Mouse (Mus musculus) heart, embryonic 10.5 days (tissue): ENCODE results near the gene Klf3. TPM values are rescaled to one million over a fixed set of nuclear protein-coding genes. Genes with fewer than 3 reads are reported as not detected.

Experiments
- DNase-seq: peaks from one replicate; pipeline ENCODE4 v3.0.0-alpha.2; 2017; ENCODE audit warnings: low spot score
- H3K27ac ChIP-seq: fragments of 300-500 bp; sonication (generic); 2 replicates; pipeline ENCODE4 v1.5.1; 2016; ENCODE audit warnings: mild to moderate bottlenecking
- H3K27me3 ChIP-seq: fragments of 300-500 bp; sonication (generic); 2 replicates; pipeline ENCODE4 v1.6.1; 2016; ENCODE audit warnings: mild to moderate bottlenecking; ENCODE audit not compliant: poor library complexity, insufficient read depth, severe bottlenecking
- H3K36me3 ChIP-seq: fragments of 300-500 bp; sonication (generic); 2 replicates; pipeline ENCODE4 v1.6.1; 2016; ENCODE audit warnings: mild to moderate bottlenecking, moderate library complexity
- H3K4me1 ChIP-seq: fragments of 300-500 bp; sonication (generic); 2 replicates; pipeline ENCODE4 v1.6.1; 2016; ENCODE audit warnings: mild to moderate bottlenecking
- H3K4me3 ChIP-seq: fragments of 300-500 bp; sonication (generic); 2 replicates; pipeline ENCODE4 v1.5.1; 2016; ENCODE audit warnings: mild to moderate bottlenecking, moderate library complexity
- H3K9me3 ChIP-seq: fragments of 300-500 bp; sonication (generic); 2 replicates; pipeline ENCODE4 v1.6.1; 2016; ENCODE audit warnings: mild to moderate bottlenecking, moderate library complexity
- WGBS: fragments of 180-500 bp; shearing (Covaris S2); methylation state at CpG from one replicate; pipeline ENCODE4 v1.1.7; 2016; 5-methylcytosine and 5-hydroxymethylcytosine counted together
- polyA plus RNA-seq: library from polyadenylated mRNA; unstranded; fragments of >200 nt; fragmentation: Nextera tagmentation; extraction: Ambion mirVana; gene quantifications from 2 replicates; pipeline ENCODE4 v1.2.1, GENCODE M21; 2016

Gene Klf3
- polyA plus RNA-seq, 1 experiment from 2014 or later: 61.8 TPM

DNA sequence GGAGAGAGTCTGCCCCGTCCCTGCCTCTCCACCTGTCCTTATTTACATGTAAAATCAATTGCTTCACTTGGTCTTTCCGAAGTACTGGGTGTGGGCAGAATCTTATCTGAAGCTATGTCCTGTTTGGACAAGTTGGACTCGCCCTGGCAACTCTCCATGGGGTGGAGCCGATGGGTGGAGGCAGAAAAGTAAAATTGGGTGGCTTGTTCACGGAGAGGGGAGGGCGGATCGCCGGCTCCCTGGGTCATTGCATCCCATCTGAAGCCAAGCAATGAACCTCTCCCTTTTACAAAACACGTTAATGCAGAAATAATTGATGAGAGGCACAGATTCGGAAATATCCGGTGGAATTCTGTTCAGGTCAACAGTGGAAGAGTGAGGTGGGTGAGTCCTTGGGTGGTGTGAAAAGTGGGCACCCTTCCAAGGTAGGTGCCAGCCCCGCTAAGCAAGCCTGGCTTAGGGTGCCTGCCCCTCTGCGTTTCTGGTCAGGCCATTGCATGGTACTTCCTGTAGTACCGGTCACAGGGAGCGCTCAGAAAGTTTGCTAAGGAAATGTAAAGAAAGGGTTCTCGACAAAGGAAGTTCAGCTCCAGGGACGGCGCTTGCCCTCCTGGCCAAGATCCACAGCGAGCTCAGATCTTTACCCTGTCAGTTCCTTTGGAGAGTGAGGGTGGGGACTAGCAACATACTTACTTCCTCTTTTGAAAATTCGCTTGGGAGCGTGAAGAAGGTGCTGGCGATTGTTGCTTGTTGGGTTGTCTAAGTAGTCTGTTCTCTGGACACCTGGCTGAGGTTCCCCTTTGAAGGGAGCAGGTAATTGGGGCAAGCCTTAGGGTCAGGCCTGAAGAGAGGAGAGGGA, 9.2 kb downstream of the Klf3 start:
- Histone ChIP-seq H3K27me3 (no peaks in the 10 kb centered on the region), H3K4me1 (peaks cover 84% of the 10 kb centered on the region), H3K36me3 (peaks cover 17% of the 10 kb centered on the region), H3K27ac (peak overlapping the region; percentile 99), H3K4me3 (peak overlapping the region; percentile 44), H3K9me3 (no peaks in the 10 kb centered on the region)
- peak; percentile 85 for DNase-seq
- 18% methylated on average over 22 of the region's 22 CpGs for WGBS

- DNase-seq: no peak
- 32% methylated on average over 4 of the region's 4 CpGs for WGBS
- H3K27me3 ChIP-seq: no peaks in the 10 kb centered on the region
- H3K4me1 ChIP-seq: peaks cover 78% of the 10 kb centered on the region
- H3K9me3 ChIP-seq: no peaks in the 10 kb centered on the region
- peak overlapping the region; percentile 44 for H3K4me3 ChIP-seq
- peaks cover 21% of the 10 kb centered on the region for H3K36me3 ChIP-seq
- peak overlapping the region; percentile 99 for H3K27ac ChIP-seq
Measured at GRCm38 (mm10) chr5:64812983-64813304, 9.8 kb downstream of the Klf3 start.

DNA sequence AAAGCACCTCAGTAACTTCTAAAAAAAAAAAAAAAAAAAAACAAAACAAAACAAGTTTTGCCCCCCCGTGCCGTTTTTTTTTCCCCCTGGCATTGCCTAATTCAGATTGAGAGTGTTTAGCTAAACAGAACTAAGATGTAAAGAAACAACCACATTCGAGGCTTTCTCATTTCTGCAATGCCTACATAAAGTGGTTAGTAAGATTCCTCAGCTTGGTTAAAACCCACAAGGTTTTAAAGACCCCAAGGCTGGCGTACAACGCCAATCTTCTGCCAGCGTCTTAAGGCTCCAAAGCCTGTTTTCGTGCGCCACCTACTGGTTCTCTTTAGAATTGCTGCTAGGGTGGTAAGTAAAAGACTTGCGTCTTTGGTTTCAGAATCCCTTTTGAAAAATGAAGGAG, 10.2 kb downstream of the Klf3 start:
- DNase-seq: peak; percentile 83
- H3K27ac ChIP-seq: no peak overlapping the region
- peaks cover 74% of the 10 kb centered on the region for H3K4me1 ChIP-seq
- 12% methylated on average over 9 of the region's 9 CpGs for WGBS
- no peaks in the 10 kb centered on the region for H3K27me3 ChIP-seq
- H3K4me3 ChIP-seq: no peak overlapping the region
- H3K36me3 ChIP-seq: peaks cover 26% of the 10 kb centered on the region
- no peaks in the 10 kb centered on the region for H3K9me3 ChIP-seq

- no peak for DNase-seq
- WGBS: 82% methylated on average over 7 of the region's 7 CpGs
- Histone ChIP-seq H3K9me3 (no peaks in the 10 kb centered on the region), H3K4me3 (no peak overlapping the region), H3K36me3 (peaks cover 29% of the 10 kb centered on the region), H3K27me3 (no peaks in the 10 kb centered on the region), H3K27ac (no peak overlapping the region), H3K4me1 (peaks cover 63% of the 10 kb centered on the region)
Measured at GRCm38 (mm10) chr5:64814416-64814815, 11.2 kb downstream of the Klf3 start.

DNA sequence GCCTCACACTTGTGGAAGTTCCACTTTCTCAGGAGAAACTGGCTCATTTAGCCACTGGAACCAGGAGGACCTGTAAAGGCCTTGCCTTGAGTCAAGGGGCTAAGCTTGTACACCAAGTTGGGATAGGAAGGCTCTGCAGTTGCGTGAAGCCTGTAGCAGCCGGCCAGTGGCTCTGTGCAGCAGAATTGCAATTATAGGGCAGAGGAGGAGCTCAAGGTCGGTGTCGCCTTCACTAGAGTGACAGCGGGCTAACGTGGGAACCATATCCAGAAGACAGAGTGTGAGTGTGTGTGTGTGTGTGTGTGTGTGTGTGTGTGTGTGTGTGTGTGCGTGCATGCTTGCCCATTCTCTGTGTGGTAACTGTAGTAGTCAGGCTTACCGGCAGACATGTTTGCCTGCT, 12.4 kb downstream of the Klf3 start:
- Histone ChIP-seq H3K27me3 (no peaks in the 10 kb centered on the region), H3K9me3 (no peaks in the 10 kb centered on the region), H3K4me1 (peaks cover 51% of the 10 kb centered on the region), H3K27ac (no peak overlapping the region), H3K4me3 (no peak overlapping the region), H3K36me3 (peaks cover 38% of the 10 kb centered on the region)
- DNase-seq: no peak
- WGBS: 79% methylated on average over 8 of the region's 8 CpGs

- H3K4me1 ChIP-seq: peaks cover 43% of the 10 kb centered on the region
- DNase-seq: no peak
- H3K36me3 ChIP-seq: peaks cover 45% of the 10 kb centered on the region
- H3K27me3 ChIP-seq: no peaks in the 10 kb centered on the region
- no peaks in the 10 kb centered on the region for H3K9me3 ChIP-seq
- 58% methylated on average over 15 of the region's 15 CpGs for WGBS
- 0 out of 2 replicates have a peak overlapping the region, but pooled peaks have one; percentile 25 for H3K27ac ChIP-seq
- H3K4me3 ChIP-seq: no peak overlapping the region
Measured at GRCm38 (mm10) chr5:64816290-64816973, 13.2 kb downstream of the Klf3 start.

GRCm38 (mm10) chr5:64816974-64817296, 13.7 kb downstream of the Klf3 start:
- no peak overlapping the region for H3K4me3 ChIP-seq
- H3K36me3 ChIP-seq: peaks cover 50% of the 10 kb centered on the region
- H3K27me3 ChIP-seq: no peaks in the 10 kb centered on the region
- DNase-seq: no peak
- H3K27ac ChIP-seq: no peak overlapping the region
- no peaks in the 10 kb centered on the region for H3K9me3 ChIP-seq
- WGBS: 56% methylated on average over 8 of the region's 8 CpGs
- H3K4me1 ChIP-seq: peaks cover 38% of the 10 kb centered on the region

- peaks cover 22% of the 10 kb centered on the region for H3K4me1 ChIP-seq
- WGBS: 88% methylated on average over 6 of the region's 6 CpGs
- DNase-seq: no peak
- H3K4me3 ChIP-seq: no peak overlapping the region
- no peak overlapping the region for H3K27ac ChIP-seq
- no peaks in the 10 kb centered on the region for H3K27me3 ChIP-seq
- H3K9me3 ChIP-seq: no peaks in the 10 kb centered on the region
- H3K36me3 ChIP-seq: peaks cover 75% of the 10 kb centered on the region
Measured at GRCm38 (mm10) chr5:64819390-64819789, 16.2 kb downstream of the Klf3 start.

DNA sequence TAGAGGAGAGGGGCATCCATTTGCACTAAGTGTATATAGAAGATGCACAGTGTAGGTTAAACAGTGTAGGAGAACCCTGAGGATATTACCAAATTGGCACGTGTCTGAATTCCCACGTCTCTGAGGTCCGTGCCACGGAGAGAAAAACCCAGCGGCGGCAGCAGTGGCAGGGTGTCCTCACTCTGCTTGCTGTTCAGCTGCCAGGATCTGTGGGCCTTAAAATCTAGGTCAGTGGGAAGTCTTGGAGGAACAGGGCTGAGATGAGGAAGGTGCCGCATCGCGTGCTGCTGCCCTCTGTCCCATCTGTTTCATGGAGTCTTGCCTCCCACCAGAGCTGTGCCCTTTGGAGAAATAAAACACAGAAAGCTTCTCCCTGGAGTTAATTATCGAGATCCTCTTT, 16.9 kb downstream of the Klf3 start:
- Histone ChIP-seq H3K36me3 (peaks cover 80% of the 10 kb centered on the region), H3K4me3 (no peak overlapping the region), H3K9me3 (no peaks in the 10 kb centered on the region), H3K27me3 (no peaks in the 10 kb centered on the region), H3K4me1 (peaks cover 21% of the 10 kb centered on the region), H3K27ac (no peak overlapping the region)
- 93% methylated on average over 10 of the region's 10 CpGs for WGBS
- no peak for DNase-seq

DNA sequence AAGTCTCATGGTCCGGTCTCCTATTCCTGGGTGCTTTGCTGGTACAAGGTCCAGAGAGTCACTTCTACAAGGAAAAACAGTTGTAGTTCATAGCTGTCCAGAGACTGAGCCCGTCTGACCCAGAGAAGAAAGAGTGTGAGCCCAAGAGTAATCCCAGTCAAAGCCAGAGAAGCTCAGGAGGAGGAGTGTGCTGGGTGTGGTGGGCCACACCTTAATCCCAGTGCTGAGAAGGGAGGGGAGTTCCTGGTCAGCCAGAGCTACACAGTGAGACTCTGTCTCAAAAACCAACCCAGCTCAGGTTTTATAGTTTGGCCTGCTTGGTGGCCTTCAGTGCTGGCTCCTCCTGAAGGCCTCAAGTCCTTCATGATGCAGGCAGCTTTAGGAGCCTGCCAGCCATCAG, 18.1 kb downstream of the Klf3 start:
- H3K27ac ChIP-seq: no peak overlapping the region
- WGBS: 89% methylated on average over 2 of the region's 2 CpGs

GRCm38 (mm10) chr5:64821964-64822363, 18.8 kb downstream of the Klf3 start:
- H3K9me3 ChIP-seq: no peaks in the 10 kb centered on the region
- no peak overlapping the region for H3K27ac ChIP-seq
- peaks cover 90% of the 10 kb centered on the region for H3K36me3 ChIP-seq
- no peak for DNase-seq
- H3K4me3 ChIP-seq: no peak overlapping the region
- H3K4me1 ChIP-seq: peaks cover 3% of the 10 kb centered on the region; the same call in 1 of the 2 replicates
- H3K27me3 ChIP-seq: no peaks in the 10 kb centered on the region
- WGBS: 91% methylated on average over 24 of the region's 24 CpGs

More for the DNA sequence above, 18.1 kb downstream of the Klf3 start:
- DNase-seq: no peak
- peaks cover 9% of the 10 kb centered on the region; the same call in 1 of the 2 replicates for H3K4me1 ChIP-seq
- H3K27me3 ChIP-seq: no peaks in the 10 kb centered on the region
- H3K36me3 ChIP-seq: peaks cover 89% of the 10 kb centered on the region
- H3K9me3 ChIP-seq: no peaks in the 10 kb centered on the region
- no peak overlapping the region for H3K4me3 ChIP-seq

- H3K9me3 ChIP-seq: no peaks in the 10 kb centered on the region
- H3K27me3 ChIP-seq: no peaks in the 10 kb centered on the region
- no peaks in the 10 kb centered on the region for H3K4me1 ChIP-seq
- no peak overlapping the region for H3K27ac ChIP-seq
- WGBS: 96% methylated on average over 11 of the region's 11 CpGs
- peaks cover 92% of the 10 kb centered on the region for H3K36me3 ChIP-seq
- DNase-seq: no peak
- H3K4me3 ChIP-seq: no peak overlapping the region
Measured at GRCm38 (mm10) chr5:64823431-64823830, 20.2 kb downstream of the Klf3 start.

DNA sequence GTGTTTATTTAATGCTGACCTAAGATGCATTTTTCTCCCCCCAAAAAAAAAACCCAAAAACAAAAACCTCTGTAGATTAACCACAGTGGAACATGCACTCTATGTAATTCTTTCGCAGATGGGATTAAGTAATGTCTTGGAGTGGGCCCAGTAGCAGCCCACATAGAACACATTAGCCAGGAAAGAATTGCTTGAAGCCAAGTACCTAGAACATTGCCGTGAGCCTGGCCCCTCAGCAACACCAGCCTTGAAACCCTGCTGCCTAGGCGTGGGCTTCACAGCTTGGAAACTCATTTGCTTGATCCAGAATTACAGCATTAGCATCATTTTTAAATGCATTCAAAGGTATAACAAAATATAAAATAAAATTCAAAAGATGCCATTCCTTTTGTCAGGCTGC, 21.6 kb downstream of the Klf3 start:
- Histone ChIP-seq H3K27me3 (no peaks in the 10 kb centered on the region), H3K36me3 (peaks cover 94% of the 10 kb centered on the region), H3K27ac (no peak overlapping the region), H3K4me1 (no peaks in the 10 kb centered on the region), H3K4me3 (no peak overlapping the region), H3K9me3 (no peaks in the 10 kb centered on the region)
- WGBS: 93% methylated on average over 3 of the region's 3 CpGs
- DNase-seq: no peak
